Mouse (Mus musculus) testis, adult 2 months (tissue): ENCODE measurements around the gene Sh2d2a. TPM values are rescaled to one million over a fixed set of nuclear protein-coding genes. Genes with fewer than 3 reads are reported as not detected.
"Not testable (repeated sequence)": the region's sequence is repeated elsewhere in the genome, so short reads cannot be mapped to it uniquely, and the experiment has no call there.

Experiments used
- H3K27ac ChIP-seq: fragments of 200-500 bp; 2 replicates; pipeline ENCODE4 v1.5.1; 2012; ENCODE audit warnings: low read depth, low read length; ENCODE audit not compliant: control insufficient read depth, insufficient read depth
- H3K27me3 ChIP-seq: fragments of 200-500 bp; 2 replicates; pipeline ENCODE4 v1.6.1; 2012; ENCODE audit warnings: mild to moderate bottlenecking, low read length, moderate library complexity; ENCODE audit not compliant: control insufficient read depth, insufficient read depth
- H3K36me3 ChIP-seq: fragments of 200-500 bp; 2 replicates; pipeline ENCODE4 v1.6.1; 2012; ENCODE audit warnings: mild to moderate bottlenecking, low read length; ENCODE audit not compliant: control insufficient read depth, insufficient read depth
- H3K4me1 ChIP-seq: fragments of 200-500 bp; 2 replicates; pipeline ENCODE4 v1.6.1; 2012; ENCODE audit warnings: low read length; ENCODE audit not compliant: control insufficient read depth, insufficient read depth
- H3K4me3 ChIP-seq: fragments of 200-500 bp; 2 replicates; pipeline ENCODE4 v1.5.1; 2012; ENCODE audit warnings: low read depth, mild to moderate bottlenecking, low read length, moderate library complexity, mixed read lengths; ENCODE audit not compliant: control insufficient read depth
- CTCF ChIP-seq: fragments of 200-500 bp; IDR thresholded peaks from 2 replicates; pipeline ENCODE4 v1.5.1; 2012; ENCODE audit warnings: low read depth, mild to moderate bottlenecking, inconsistent platforms, low read length, moderate library complexity; ENCODE audit not compliant: control insufficient read depth, insufficient read depth, insufficient replicate concordance
- POLR2A ChIP-seq: fragments of 200-500 bp; IDR thresholded peaks from 2 replicates; pipeline ENCODE4 v1.6.1; 2012; ENCODE audit warnings: low read depth, mild to moderate bottlenecking, inconsistent platforms, low read length, moderate library complexity; ENCODE audit not compliant: control insufficient read depth
- polyA plus RNA-seq: library from polyadenylated mRNA; depleted of rRNA; stranded (reverse); fragments of >200 nt; gene quantifications from 2 replicates; pipeline ENCODE4 v1.2.3, GENCODE M21; 2012

Gene Sh2d2a
- polyA plus RNA-seq, 1 experiment, result 0.04 TPM

GRCm38 (mm10) chr3:87854795-87855568 is 8.4 kb downstream of the Sh2d2a start:
- Histone ChIP-seq H3K4me1 (no peaks in the 10 kb centered on the region), H3K27me3 (no peaks in the 10 kb centered on the region), H3K4me3 (no peak overlapping the region), H3K36me3 (no peaks in the 10 kb centered on the region), H3K27ac (no peak overlapping the region)
- TF ChIP-seq POLR2A (no peak), CTCF (no peak)

GRCm38 (mm10) chr3:87855936-87856335 is 9.4 kb downstream of the Sh2d2a start:
- Histone ChIP-seq H3K4me3 (no peak overlapping the region), H3K36me3 (no peaks in the 10 kb centered on the region), H3K4me1 (no peaks in the 10 kb centered on the region), H3K27ac (no peak overlapping the region), H3K27me3 (no peaks in the 10 kb centered on the region)
- TF ChIP-seq CTCF (no peak), POLR2A (no peak)

GRCm38 (mm10) chr3:87857666-87858065 is 11.1 kb downstream of the Sh2d2a start:
- H3K4me1 ChIP-seq, result no peaks in the 10 kb centered on the region
- H3K27me3 ChIP-seq, result no peaks in the 10 kb centered on the region
- no peak overlapping the region for H3K27ac ChIP-seq
- TF ChIP-seq CTCF (no peak), POLR2A (no peak)
- peaks cover 2% of the 10 kb centered on the region; the same call in 1 of the 2 replicates for H3K36me3 ChIP-seq
- no peak overlapping the region for H3K4me3 ChIP-seq

GRCm38 (mm10) chr3:87859813-87860212 is 13.3 kb downstream of the Sh2d2a start:
- Histone ChIP-seq H3K4me1 (no peaks in the 10 kb centered on the region), H3K27ac (no peak overlapping the region), H3K27me3 (no peaks in the 10 kb centered on the region), H3K4me3 (no peak overlapping the region), H3K36me3 (peaks cover 2% of the 10 kb centered on the region; the same call in 1 of the 2 replicates)
- TF ChIP-seq CTCF (peak; percentile 50; the same call in 1 of the 2 replicates), POLR2A (no peak)

GRCm38 (mm10) chr3:87864111-87864510 is 17.6 kb downstream of the Sh2d2a start:
- not testable (repeated sequence) for H3K36me3 ChIP-seq, H3K27me3 ChIP-seq, H3K4me3 ChIP-seq, H3K4me1 ChIP-seq, H3K27ac ChIP-seq

- Histone ChIP-seq H3K36me3 (peaks cover 2% of the 10 kb centered on the region; the same call in 1 of the 2 replicates), H3K4me3 (no peak overlapping the region), H3K4me1 (no peaks in the 10 kb centered on the region), H3K27ac (no peak overlapping the region), H3K27me3 (no peaks in the 10 kb centered on the region)
- no peak for TF ChIP-seq CTCF
- TF ChIP-seq POLR2A, result no peak
These were observed 31.2 kb downstream of the Sh2d2a start for GRCm38 (mm10) chr3:87877730-87878129.

GRCm38 (mm10) chr3:87884291-87884690 is 37.7 kb downstream of the Sh2d2a start:
- Histone ChIP-seq H3K4me3 (peak overlapping the region; percentile 94), H3K27ac (peak overlapping the region; percentile 87), H3K4me1 (peaks cover 8% of the 10 kb centered on the region), H3K27me3 (no peaks in the 10 kb centered on the region), H3K36me3 (peaks cover 2% of the 10 kb centered on the region; the same call in 1 of the 2 replicates)
- TF ChIP-seq POLR2A, result no peak
- TF ChIP-seq CTCF, result no peak
